ENCODE assay signal across 8 mouse cellular contexts in genomic region chr13:55635146-55635571, GRCm38 (mm10). TPM values are rescaled to one million over a fixed set of nuclear protein-coding genes. Genes with fewer than 3 reads are reported as not detected.
DNase-seq lines count a peak whose midpoint lies in the region; ATAC-seq and TF ChIP-seq lines count a peak whose summit lies in the region.

No protein-coding gene starts in this region.

- H3K27me3 ChIP-seq in spleen, adult 2 months (ENCODE audit: control insufficient read depth, insufficient read depth, low read length): no peaks in the 10 kb centered on the region
- no peaks in the 10 kb centered on the region for H3K27me3 ChIP-seq in limb, embryonic 13.5 days
- no peaks in the 10 kb centered on the region for H3K27me3 ChIP-seq in stomach, embryonic 14.5 days (ENCODE audit: control insufficient read depth, insufficient read depth, low read length)

- peak overlapping the region; percentile 89 for H3K4me2 ChIP-seq in limb, embryonic 13.5 days (replicated peaks)
- peak overlapping the region; percentile 79 for H3K4me2 ChIP-seq in stomach, embryonic 14.5 days (replicated peaks; ENCODE audit: low read depth, low read length)

- H3K27ac ChIP-seq in spleen, adult 2 months (ENCODE audit: insufficient read depth, low read length): peak overlapping the region; percentile 82
- no peak overlapping the region; the same call in 1 of the 2 replicates for H3K27ac ChIP-seq in limb, embryonic 13.5 days
- H3K27ac ChIP-seq in stomach, embryonic 14.5 days (ENCODE audit: low read length): no peak overlapping the region

- peak; percentile 43 for DNase-seq in adrenal gland, postnatal 14 days
- no peak for DNase-seq in adrenal gland, postnatal 10 days
- DNase-seq in spleen, adult 2 months (ENCODE audit: low read depth in 1 of 2, low spot score in 2 of 2): no peak
- DNase-seq in spleen, postnatal 14 days (ENCODE audit: low spot score in 2 of 2): no peak
- no peak for DNase-seq in left cerebral cortex, adult 11 months (ENCODE audit: low spot score)
- DNase-seq in layer of hippocampus, adult 8-10 months (ENCODE audit: low spot score in 2 of 2): no peak

- peaks cover 5% of the 10 kb centered on the region; the same call in 1 of the 2 replicates for H3K4me1 ChIP-seq in spleen, adult 2 months (ENCODE audit: control insufficient read depth, insufficient read depth, insufficient read length)
- H3K4me1 ChIP-seq in limb, embryonic 13.5 days: peaks cover 17% of the 10 kb centered on the region
- 0 out of 2 replicates have a peak, but pooled peaks cover 6% of the 10 kb centered on the region for H3K4me1 ChIP-seq in stomach, embryonic 14.5 days (ENCODE audit: control insufficient read depth, insufficient read depth, low read length)

- peak overlapping the region; percentile 98 for H3K4me3 ChIP-seq in spleen, adult 2 months (ENCODE audit: extremely low read depth, insufficient read depth, insufficient read length)
- H3K4me3 ChIP-seq in limb, embryonic 13.5 days: peak overlapping the region; percentile 99
- peak overlapping the region; percentile 99 for H3K4me3 ChIP-seq in stomach, embryonic 14.5 days (ENCODE audit: low read depth, low read length)

- peak; percentile 73 for ATAC-seq in limb, embryonic 13.5 days (ENCODE audit: low FRiP score, low read depth)
- peak; percentile 56; the same call in 1 of the 2 replicates for ATAC-seq in stomach, embryonic 14.5 days (ENCODE audit: insufficient number of reproducible peaks, insufficient read depth, low FRiP score, low read depth)

- 1% methylated on average over 40 of the region's 40 CpGs for WGBS in spleen, adult 2 months
- under 1% methylated on average over 26 of the region's 40 CpGs for WGBS in limb, embryonic 13.5 days
- WGBS in stomach, embryonic 14.5 days: 0% methylated on average over 38 of the region's 40 CpGs

- H3K9ac ChIP-seq in limb, embryonic 13.5 days: peak overlapping the region; percentile 94
- peak overlapping the region; percentile 95 for H3K9ac ChIP-seq in stomach, embryonic 14.5 days (replicated peaks; ENCODE audit: low read depth, low read length)

- TF ChIP-seq CTCF in spleen, adult 2 months (IDR thresholded peaks at IDR 0.05; ENCODE audit: extremely low read depth, insufficient read depth, insufficient read length, insufficient replicate concordance): no peak

- H3K9me3 ChIP-seq in limb, embryonic 13.5 days: no peaks in the 10 kb centered on the region
- no peaks in the 10 kb centered on the region for H3K9me3 ChIP-seq in stomach, embryonic 14.5 days (ENCODE audit: control insufficient read depth, low read depth, low read length)

- H3K36me3 ChIP-seq in spleen, adult 2 months (ENCODE audit: control insufficient read depth, insufficient read depth, low read length): peaks cover 11% of the 10 kb centered on the region
- peaks cover 56% of the 10 kb centered on the region for H3K36me3 ChIP-seq in limb, embryonic 13.5 days
- H3K36me3 ChIP-seq in stomach, embryonic 14.5 days (ENCODE audit: control insufficient read depth, insufficient read depth, low read length): peaks cover 39% of the 10 kb centered on the region

- TF ChIP-seq POLR2A in spleen, adult 2 months (IDR thresholded peaks at IDR 0.05; ENCODE audit: low read depth, low read length): no peak

RNA-seq across cellular contexts. Expression of gene Ddx46, which starts 0.3 kb away (rescaled TPM):
- total RNA-seq in adrenal gland, postnatal 14 days (2021): 35.1 and 41.8 TPM in 2 replicates
- total RNA-seq in adrenal gland, postnatal 10 days (2021): 10 to 100 TPM; 30.6 to 36.4 TPM
- polyA plus RNA-seq in spleen, adult 2 months (2012; rRNA removed): 10.4 and 12.3 TPM in 2 replicates
- 38.8 and 39.9 TPM in 2 replicates for polyA plus RNA-seq in limb, embryonic 13.5 days (2015; fragmentation: Nextera tagmentation; extraction: Ambion mirVana)
- 41.1 and 45.4 TPM in 2 replicates for polyA plus RNA-seq in stomach, embryonic 14.5 days (2014; fragmentation: Nextera tagmentation; extraction: Ambion mirVana)
- total RNA-seq in layer of hippocampus, adult 8-10 months (2022): 10 to 100 TPM; 41.8 to 48.4 (median 46.2) TPM

RNA-seq across cellular contexts. Expression of gene Caml, which starts 12.4 kb away (rescaled TPM):
- 25.4 and 27.9 TPM in 2 replicates for total RNA-seq in adrenal gland, postnatal 14 days (2021)
- 10 to 100 TPM; 27.4 to 28.4 TPM for total RNA-seq in adrenal gland, postnatal 10 days (2021)
- 7.6 and 8.5 TPM in 2 replicates for polyA plus RNA-seq in spleen, adult 2 months (2012; rRNA removed)
- polyA plus RNA-seq in limb, embryonic 13.5 days (2015; fragmentation: Nextera tagmentation; extraction: Ambion mirVana): 71.8 and 77.7 TPM in 2 replicates
- 57.8 and 58.0 TPM in 2 replicates for polyA plus RNA-seq in stomach, embryonic 14.5 days (2014; fragmentation: Nextera tagmentation; extraction: Ambion mirVana)
- 10 to 100 TPM; 41.5 to 54.7 (median 46.1) TPM for total RNA-seq in layer of hippocampus, adult 8-10 months (2022)

RNA-seq across cellular contexts. Expression of gene B4galt7, which starts 35.5 kb away (rescaled TPM):
- 11.6 and 15.4 TPM in 2 replicates for total RNA-seq in adrenal gland, postnatal 14 days (2021)
- total RNA-seq in adrenal gland, postnatal 10 days (2021): 10 to 100 TPM; 11.7 to 14.9 TPM
- 22.8 and 25.7 TPM in 2 replicates for polyA plus RNA-seq in spleen, adult 2 months (2012; rRNA removed)
- polyA plus RNA-seq in limb, embryonic 13.5 days (2015; fragmentation: Nextera tagmentation; extraction: Ambion mirVana): 34.8 and 37.3 TPM in 2 replicates
- 21.0 and 24.9 TPM in 2 replicates for polyA plus RNA-seq in stomach, embryonic 14.5 days (2014; fragmentation: Nextera tagmentation; extraction: Ambion mirVana)
- 10 to 100 TPM; 21.5 to 28.7 (median 24.8) TPM for total RNA-seq in layer of hippocampus, adult 8-10 months (2022)

RNA-seq across cellular contexts. Expression of gene B230219D22Rik, which starts 57.8 kb away (rescaled TPM):
- 53.9 and 55.4 TPM in 2 replicates for total RNA-seq in adrenal gland, postnatal 14 days (2021)
- total RNA-seq in adrenal gland, postnatal 10 days (2021): 10 to 100 TPM; 52.5 to 53.8 TPM
- 16.2 and 18.2 TPM in 2 replicates for polyA plus RNA-seq in spleen, adult 2 months (2012; rRNA removed)
- 65.9 and 66.4 TPM in 2 replicates for polyA plus RNA-seq in limb, embryonic 13.5 days (2015; fragmentation: Nextera tagmentation; extraction: Ambion mirVana)
- 82.5 and 82.7 TPM in 2 replicates for polyA plus RNA-seq in stomach, embryonic 14.5 days (2014; fragmentation: Nextera tagmentation; extraction: Ambion mirVana)
- total RNA-seq in layer of hippocampus, adult 8-10 months (2022): 10 to 100 TPM; 67.1 to 69.6 (median 68.9) TPM
